Mouse (Mus musculus) embryonic facial prominence, embryonic 11.5 days (tissue): ENCODE measurements at regions not wholly inside any gene's neighbourhood (a gene's known extent, or its start where the extent isn't known, plus 50 kb on each side); places are given as distances from the start of the nearest gene placed in this dataset.

Experiments used
- ATAC-seq: fragments of 200-750 bp; cut with Nextera tagmentation; replicated peaks from 2 replicates; pipeline ENCODE4 v1.8.0; 2017; ENCODE audit warnings: low read depth; ENCODE audit not compliant: insufficient number of reproducible peaks, low FRiP score, low TSS enrichment
- DNase-seq: peaks from one replicate; pipeline ENCODE4 v3.0.0-alpha.2; 2015; ENCODE audit warnings: low spot score
- H3K27ac ChIP-seq: fragments of 300-500 bp; sonication (generic); replicated peaks from 2 replicates; pipeline ENCODE4 v1.5.1; 2014; ENCODE audit warnings: mild to moderate bottlenecking, low read depth, low read length, control low read depth
- H3K27me3 ChIP-seq: fragments of 300-500 bp; sonication (generic); 2 replicates; pipeline ENCODE4 v1.6.1; 2014; ENCODE audit warnings: mild to moderate bottlenecking, low read length, moderate library complexity, mixed read lengths; ENCODE audit not compliant: control insufficient read depth, insufficient read depth
- H3K36me3 ChIP-seq: fragments of 300-500 bp; sonication (generic); replicated peaks from 2 replicates; pipeline ENCODE4 v1.6.1; 2014; ENCODE audit warnings: low read depth, mild to moderate bottlenecking, low read length, moderate library complexity, mixed read lengths; ENCODE audit not compliant: control insufficient read depth, insufficient read depth
- H3K4me1 ChIP-seq: fragments of 300-500 bp; sonication (generic); 2 replicates; pipeline ENCODE4 v1.6.1; 2014; ENCODE audit warnings: low read length, mixed read lengths; ENCODE audit not compliant: control insufficient read depth, insufficient read depth
- H3K4me2 ChIP-seq: fragments of 300-500 bp; sonication (generic); 2 replicates; pipeline ENCODE4 v1.6.1; 2014; ENCODE audit warnings: low read depth, mild to moderate bottlenecking, control low read depth, low read length, moderate library complexity
- H3K4me3 ChIP-seq: fragments of 300-500 bp; sonication (generic); 2 replicates; pipeline ENCODE4 v1.5.1; 2014; ENCODE audit warnings: low read depth, low read length, control low read depth
- H3K9ac ChIP-seq: fragments of 300-500 bp; sonication (generic); replicated peaks from 2 replicates; pipeline ENCODE4 v1.6.1; 2014; ENCODE audit warnings: mild to moderate bottlenecking, control low read depth, low read length
- H3K9me3 ChIP-seq: fragments of 300-500 bp; sonication (generic); replicated peaks from 2 replicates; pipeline ENCODE4 v1.6.1; 2016; ENCODE audit warnings: mild to moderate bottlenecking, low read length, inconsistent platforms, mixed read lengths; ENCODE audit not compliant: control insufficient read depth
- WGBS: fragments of 180-500 bp; shearing (Covaris S2); extraction: QIAGEN DNeasy Blood & Tissue Kit; methylation state at CpG from one replicate; pipeline ENCODE4 v1.1.7; 2014; 5-methylcytosine and 5-hydroxymethylcytosine counted together

GRCm38 (mm10) chr10:46718349-46719087 is 1140.9 kb downstream of the Hace1 start:
- Histone ChIP-seq H3K27ac (no peak overlapping the region), H3K9ac (no peak overlapping the region), H3K36me3 (no peaks in the 10 kb centered on the region), H3K9me3 (no peaks in the 10 kb centered on the region), H3K4me2 (no peak overlapping the region), H3K4me1 (no peaks in the 10 kb centered on the region), H3K27me3 (no peaks in the 10 kb centered on the region), H3K4me3 (no peak overlapping the region)
- ATAC-seq = no peak
- no peak for DNase-seq
- WGBS = 82% methylated on average over 2 of the region's 2 CpGs

GRCm38 (mm10) chr10:46719088-46719469 is 1141.5 kb downstream of the Hace1 start:
- H3K4me3 ChIP-seq = no peak overlapping the region
- no peak overlapping the region for H3K4me2 ChIP-seq
- no peaks in the 10 kb centered on the region for H3K27me3 ChIP-seq
- no peaks in the 10 kb centered on the region for H3K9me3 ChIP-seq
- no peaks in the 10 kb centered on the region for H3K4me1 ChIP-seq
- no peak for DNase-seq
- 84% methylated on average over 2 of the region's 2 CpGs for WGBS
- H3K36me3 ChIP-seq = no peaks in the 10 kb centered on the region
- no peak overlapping the region for H3K9ac ChIP-seq
- ATAC-seq = no peak
- no peak overlapping the region for H3K27ac ChIP-seq

- WGBS = 76% methylated on average over 2 of the region's 2 CpGs
- Histone ChIP-seq H3K36me3 (no peaks in the 10 kb centered on the region), H3K9ac (no peak overlapping the region), H3K9me3 (no peaks in the 10 kb centered on the region), H3K27ac (no peak overlapping the region), H3K4me2 (no peak overlapping the region), H3K4me1 (no peaks in the 10 kb centered on the region), H3K4me3 (no peak overlapping the region), H3K27me3 (no peaks in the 10 kb centered on the region)
- DNase-seq = no peak
- ATAC-seq = no peak
These were observed 1146.0 kb downstream of the Hace1 start for GRCm38 (mm10) chr10:46723666-46724065.

GRCm38 (mm10) chr10:46730601-46731000 is 1153.0 kb downstream of the Hace1 start:
- Histone ChIP-seq H3K9me3 (no peaks in the 10 kb centered on the region), H3K4me3 (no peak overlapping the region), H3K9ac (no peak overlapping the region), H3K27ac (no peak overlapping the region), H3K4me2 (no peak overlapping the region), H3K27me3 (no peaks in the 10 kb centered on the region), H3K36me3 (no peaks in the 10 kb centered on the region), H3K4me1 (no peaks in the 10 kb centered on the region)
- ATAC-seq = no peak
- no peak for DNase-seq
- 76% methylated on average over 1 of the region's 1 CpGs for WGBS

- H3K27me3 ChIP-seq = no peaks in the 10 kb centered on the region
- no peak overlapping the region for H3K4me2 ChIP-seq
- H3K4me1 ChIP-seq = no peaks in the 10 kb centered on the region
- DNase-seq = no peak
- no peaks in the 10 kb centered on the region for H3K36me3 ChIP-seq
- 18% methylated on average over 2 of the region's 2 CpGs for WGBS
- H3K27ac ChIP-seq = no peak overlapping the region
- H3K9ac ChIP-seq = no peak overlapping the region
- H3K4me3 ChIP-seq = no peak overlapping the region
- ATAC-seq = no peak
- H3K9me3 ChIP-seq = no peaks in the 10 kb centered on the region
These were observed 1156.2 kb downstream of the Hace1 start for GRCm38 (mm10) chr10:46733760-46734265.

- DNase-seq (no peak), ATAC-seq (no peak)
- H3K9me3 ChIP-seq = no peaks in the 10 kb centered on the region
- H3K27me3 ChIP-seq = no peaks in the 10 kb centered on the region
- H3K4me1 ChIP-seq = no peaks in the 10 kb centered on the region
- H3K27ac ChIP-seq = no peak overlapping the region
- H3K36me3 ChIP-seq = no peaks in the 10 kb centered on the region
- 78% methylated on average over 3 of the region's 3 CpGs for WGBS
- no peak overlapping the region for H3K9ac ChIP-seq
- H3K4me2 ChIP-seq = no peak overlapping the region
- no peak overlapping the region for H3K4me3 ChIP-seq
These were observed 1163.5 kb downstream of the Hace1 start for GRCm38 (mm10) chr10:46741098-46741497.

GRCm38 (mm10) chr10:46742131-46742530 is 1164.5 kb downstream of the Hace1 start:
- ATAC-seq = no peak
- no peak for DNase-seq
- Histone ChIP-seq H3K36me3 (no peaks in the 10 kb centered on the region), H3K27me3 (no peaks in the 10 kb centered on the region), H3K9me3 (no peaks in the 10 kb centered on the region), H3K9ac (no peak overlapping the region), H3K4me2 (no peak overlapping the region), H3K27ac (no peak overlapping the region), H3K4me1 (no peaks in the 10 kb centered on the region), H3K4me3 (no peak overlapping the region)
- WGBS = 91% methylated on average over 3 of the region's 3 CpGs

- WGBS = 93% methylated on average over 1 of the region's 1 CpGs
- H3K4me1 ChIP-seq = no peaks in the 10 kb centered on the region
- no peaks in the 10 kb centered on the region for H3K36me3 ChIP-seq
- H3K27me3 ChIP-seq = no peaks in the 10 kb centered on the region
- DNase-seq (no peak), ATAC-seq (no peak)
- no peak overlapping the region for H3K9ac ChIP-seq
- H3K27ac ChIP-seq = no peak overlapping the region
- H3K4me2 ChIP-seq = no peak overlapping the region
- no peaks in the 10 kb centered on the region for H3K9me3 ChIP-seq
- no peak overlapping the region for H3K4me3 ChIP-seq
These were observed 1183.3 kb downstream of the Hace1 start for GRCm38 (mm10) chr10:46760923-46761322.
